Mouse (Mus musculus): ENCODE data around the gene Med12.

DNA sequence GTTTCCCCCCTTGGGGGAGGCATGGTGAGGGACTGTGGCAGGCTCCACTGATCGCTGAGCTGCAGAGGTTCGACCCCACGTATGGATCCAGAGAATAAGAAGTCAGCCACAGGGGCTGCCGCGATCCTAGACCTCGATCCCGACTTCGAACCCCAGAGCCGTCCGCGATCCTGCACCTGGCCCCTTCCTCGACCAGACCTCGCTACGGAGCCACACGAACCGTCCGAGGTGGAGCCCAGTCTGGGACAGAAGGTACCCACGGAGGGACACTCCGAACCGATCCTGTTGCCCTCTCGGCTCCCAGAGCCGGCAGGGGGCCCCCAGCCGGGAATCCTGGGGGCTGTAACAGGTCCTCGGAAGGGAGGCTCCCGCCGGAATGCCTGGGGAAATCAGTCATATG is 19.1 kb upstream of the Med12 start:
- TF ChIP-seq POLR2A (IDR thresholded peaks at IDR 0.05; ENCODE audit: borderline replicate concordance, low read depth, low read length) (no peak), CTCF (IDR thresholded peaks at IDR 0.05; ENCODE audit: low read depth, low read length) (no peak)
